Mouse (Mus musculus) ES-E14 (cell line): ENCODE measurements at regions not wholly inside any gene's neighbourhood (a gene's known extent, or its start where the extent isn't known, plus 50 kb on each side); places are given as distances from the start of the nearest gene placed in this dataset.
"Not testable (repeated sequence)": the region's sequence is repeated elsewhere in the genome, so short reads cannot be mapped to it uniquely, and the experiment has no call there.

ENCODE experiments used
- DNase-seq: peaks from one replicate; pipeline ENCODE4 v3.0.0-alpha.2; 2013; ENCODE audit warnings: low read depth, low spot score
- H3K27ac ChIP-seq: 2 replicates; pipeline ENCODE4 v1.5.1; 2012; ENCODE audit warnings: low read depth, mild to moderate bottlenecking, low read length, moderate library complexity, mixed read lengths; ENCODE audit not compliant: poor library complexity, insufficient read depth, severe bottlenecking
- H3K36me3 ChIP-seq: 2 replicates; pipeline ENCODE4 v1.6.1; 2012; ENCODE audit warnings: mild to moderate bottlenecking, low read length, moderate library complexity, mixed read lengths; ENCODE audit not compliant: control insufficient read depth, poor library complexity, insufficient read depth, severe bottlenecking
- H3K4me1 ChIP-seq, 2 experiments: fragments of 150-350 bp in 1 of 2; sonication (generic) in 1 of 2; 2 replicates each; pipeline ENCODE4 v1.6.1; 2012; ENCODE audit warnings: low read length in 2 of 2, mild to moderate bottlenecking in 1 of 2, mixed read lengths in 1 of 2; ENCODE audit not compliant: control insufficient read depth in 2 of 2, insufficient read depth in 2 of 2, poor library complexity in 1 of 2
- H3K4me3 ChIP-seq, 2 experiments: fragments of 150-350 bp in 1 of 2; sonication (generic) in 1 of 2; 2 replicates each; pipeline ENCODE4 v1.5.1; 2012; ENCODE audit warnings: low read length in 2 of 2, low read depth in 1 of 2, mild to moderate bottlenecking in 1 of 2, mixed read lengths in 1 of 2; ENCODE audit not compliant: insufficient read depth in 1 of 2, poor library complexity in 1 of 2, severe bottlenecking in 1 of 2
- H3K9ac ChIP-seq: 2 replicates; pipeline ENCODE4 v1.6.1; 2012; ENCODE audit warnings: low read depth, mild to moderate bottlenecking, low read length, mixed read lengths; ENCODE audit not compliant: poor library complexity, insufficient read depth, severe bottlenecking
- H3K9me3 ChIP-seq: fragments of 150-350 bp; sonication (generic); 2 replicates; pipeline ENCODE4 v1.6.1; 2012; ENCODE audit warnings: low read depth, mild to moderate bottlenecking, low read length; ENCODE audit not compliant: control insufficient read depth, insufficient read depth
- CHD2 ChIP-seq: IDR thresholded peaks from 2 replicates; pipeline ENCODE4 v1.6.1; 2014; ENCODE audit warnings: mild to moderate bottlenecking, low read depth, low read length, inconsistent platforms
- HCFC1 ChIP-seq: IDR thresholded peaks from 2 replicates; pipeline ENCODE4 v1.6.1; 2012; ENCODE audit warnings: low read length, inconsistent platforms, borderline replicate concordance; ENCODE audit not compliant: insufficient read depth
- MAFK ChIP-seq: IDR thresholded peaks from 2 replicates; pipeline ENCODE4 v1.6.1; 2014; ENCODE audit warnings: mild to moderate bottlenecking, low read depth, low read length, inconsistent platforms; ENCODE audit not compliant: insufficient read depth
- ZC3H11A ChIP-seq: IDR thresholded peaks from 2 replicates; pipeline ENCODE4 v1.6.1; 2012; ENCODE audit warnings: low read depth, mild to moderate bottlenecking, inconsistent platforms, low read length, borderline replicate concordance
- ZNF384 ChIP-seq: IDR thresholded peaks from 2 replicates; pipeline ENCODE4 v1.6.1; 2012; ENCODE audit warnings: low read depth, low read length, inconsistent platforms
- in situ Hi-C, 2 experiments: fragments of 600-800 bp; cut with MboI; formaldehyde crosslinking; loops; one replicate each; pipeline ENCODE4 v1.15.1; 2025; ENCODE audit warnings: low sequenced_read_pairs in 2 of 2, inconsistent platforms in 1 of 2; ENCODE audit not compliant: unreplicated experiment in 2 of 2

- Histone ChIP-seq H3K4me3 (peak overlapping the region; percentile 2 to 8; a peak in 1 of 4 replicates), H3K9me3 (no peaks in the 10 kb centered on the region), H3K4me1 (peaks cover 11 to 12% of the 10 kb centered on the region in 2 experiments), H3K27ac (peak overlapping the region; percentile 79; the same call in 1 of the 2 replicates), H3K36me3 (no peaks in the 10 kb centered on the region), H3K9ac (peak overlapping the region; percentile 30; the same call in 1 of the 2 replicates)
- in situ Hi-C loops, result no loop called here
- TF ChIP-seq ZNF384 (no peak), ZC3H11A (no peak), MAFK (peak; percentile 92)
- no peak for DNase-seq
These were observed 190.8 kb upstream of the Phyhipl start for GRCm38 (mm10) chr10:70846281-70847168.

- TF ChIP-seq ZNF384 (no peak), MAFK (no peak), ZC3H11A (no peak), CHD2 (no peak), HCFC1 (no peak)
- in situ Hi-C loops, result no loop called here
- peak overlapping the region; percentile 61; the same call in 1 of the 2 replicates for H3K9ac ChIP-seq
These were observed 188.1 kb upstream of the Phyhipl start for GRCm38 (mm10) chr10:70843848-70844247.

DNA sequence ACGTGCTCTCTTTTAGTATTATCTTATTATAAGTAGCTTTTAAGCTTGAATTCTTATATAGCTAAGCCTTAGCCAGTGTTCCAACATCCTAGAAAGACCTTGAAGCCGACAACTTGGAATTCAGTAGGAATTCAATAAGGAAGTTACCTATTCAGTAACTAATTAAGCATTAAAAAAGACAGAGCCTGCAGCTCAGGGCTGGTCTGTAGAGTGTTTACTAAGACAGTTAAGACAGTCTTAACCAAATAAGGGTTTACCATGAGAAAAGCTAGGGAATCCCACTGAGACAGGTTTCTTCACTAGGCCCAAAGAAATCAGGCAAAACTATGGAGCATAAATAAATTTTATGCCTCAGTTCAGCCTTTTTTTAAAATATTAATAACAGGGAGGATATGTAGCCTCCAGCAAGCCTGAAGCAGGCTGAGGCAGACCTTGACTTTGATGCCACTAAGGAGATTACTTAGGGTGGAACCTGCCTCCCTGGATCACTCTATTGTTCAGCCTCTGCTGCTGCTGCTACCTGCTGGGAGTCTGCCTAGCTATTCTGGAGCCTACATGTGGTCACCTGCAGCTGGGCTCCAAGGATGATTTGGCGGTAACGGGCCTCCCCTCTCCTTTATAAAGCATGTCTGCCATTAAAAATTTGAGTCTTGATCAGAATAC, 186.5 kb upstream of the Phyhipl start:
- Histone ChIP-seq H3K9me3 (no peaks in the 10 kb centered on the region), H3K4me3 (peak overlapping the region; percentile 28 to 39; a peak in 2 of 4 replicates), H3K27ac (peak overlapping the region; percentile 99), H3K36me3 (no peaks in the 10 kb centered on the region), H3K9ac (peak overlapping the region; percentile 67; the same call in 1 of the 2 replicates), H3K4me1 (peaks cover 11% of the 10 kb centered on the region in 2 experiments)
- in situ Hi-C loops, result no loop called here
- no peak for TF ChIP-seq ZNF384
- no peak for TF ChIP-seq MAFK
- no peak; the same call in 1 of the 2 replicates for TF ChIP-seq CHD2
- TF ChIP-seq ZC3H11A, result no peak
- no peak for TF ChIP-seq HCFC1
- DNase-seq, result no peak

More at GRCm38 (mm10) chr10:70843848-70844247, 188.1 kb upstream of the Phyhipl start:
- DNase-seq, result no peak
- Histone ChIP-seq H3K36me3 (no peaks in the 10 kb centered on the region), H3K4me1 (peaks cover 11 to 12% of the 10 kb centered on the region in 2 experiments), H3K4me3 (no peak overlapping the region), H3K27ac (peak overlapping the region; percentile 99; the same call in 1 of the 2 replicates), H3K9me3 (no peaks in the 10 kb centered on the region)

GRCm38 (mm10) chr10:70841179-70841578, 185.4 kb upstream of the Phyhipl start:
- H3K4me3 ChIP-seq, result peak overlapping the region in 1 of 2 experiments; percentile 12; a peak in 1 of 4 replicates
- in situ Hi-C loops, DNase-seq, H3K36me3 ChIP-seq, H3K9me3 ChIP-seq, H3K9ac ChIP-seq: not testable (repeated sequence)
- peak; percentile 65; the same call in 1 of the 2 replicates for TF ChIP-seq CHD2
- H3K4me1 ChIP-seq, result peaks cover 10% of the 10 kb centered on the region in 2 experiments
- H3K27ac ChIP-seq, result peak overlapping the region; percentile 99
